Mouse (Mus musculus) lung, embryonic 16.5 days (tissue): Measurements from ENCODE around the gene Gm48551. TPM values are rescaled to one million over a fixed set of nuclear protein-coding genes. Genes with fewer than 3 reads are reported as not detected.
A peak's percentile ranks its signal among the peaks of the same experiment; 100 is the strongest.

Experiments
- ATAC-seq: fragments of 200-750 bp; cut with Nextera tagmentation; 2 replicates; pipeline ENCODE4 v1.8.0; 2017; ENCODE audit warnings: low read depth, mild to moderate bottlenecking, moderate library complexity
- H3K27ac ChIP-seq: fragments of 300-500 bp; sonication (generic); 2 replicates; pipeline ENCODE4 v1.5.1; 2014; ENCODE audit warnings: mild to moderate bottlenecking, control low read depth, low read length
- H3K27me3 ChIP-seq: fragments of 300-500 bp; sonication (generic); 2 replicates; pipeline ENCODE4 v1.6.1; 2014; ENCODE audit warnings: low read depth, low read length, mixed read lengths; ENCODE audit not compliant: control insufficient read depth, insufficient read depth
- H3K36me3 ChIP-seq: fragments of 300-500 bp; sonication (generic); 2 replicates; pipeline ENCODE4 v1.6.1; 2014; ENCODE audit warnings: low read length; ENCODE audit not compliant: control insufficient read depth, insufficient read depth
- H3K4me1 ChIP-seq: fragments of 300-500 bp; sonication (generic); replicated peaks from 2 replicates; pipeline ENCODE4 v1.6.1; 2014; ENCODE audit warnings: low read length, mixed read lengths; ENCODE audit not compliant: control insufficient read depth, insufficient read depth
- H3K4me2 ChIP-seq: fragments of 300-500 bp; sonication (generic); 2 replicates; pipeline ENCODE4 v1.6.1; 2014; ENCODE audit warnings: low read depth, low read length, control low read depth
- H3K4me3 ChIP-seq: fragments of 300-500 bp; sonication (generic); 2 replicates; pipeline ENCODE4 v1.5.1; 2014; ENCODE audit warnings: mild to moderate bottlenecking, low read length, control low read depth
- H3K9ac ChIP-seq: fragments of 300-500 bp; sonication (generic); 2 replicates; pipeline ENCODE4 v1.6.1; 2014; ENCODE audit warnings: low read length, control low read depth
- H3K9me3 ChIP-seq: fragments of 300-500 bp; sonication (generic); 2 replicates; pipeline ENCODE4 v1.6.1; 2016; ENCODE audit warnings: low read length; ENCODE audit not compliant: control insufficient read depth
- WGBS: fragments of 180-500 bp; shearing (Covaris S2); extraction: QIAGEN DNeasy Blood & Tissue Kit; methylation state at CpG from one replicate; pipeline ENCODE4 v1.1.7; 2014; 5-methylcytosine and 5-hydroxymethylcytosine counted together
- microRNA-seq: library from miRNA; unstranded; fragments of <30 nt; microRNA quantifications from one replicate; pipeline ENCODE4, GENCODE M21; 2016
- polyA plus RNA-seq: library from polyadenylated mRNA; unstranded; fragments of >200 nt; fragmentation: Nextera tagmentation; extraction: Ambion mirVana; gene quantifications from 2 replicates; pipeline ENCODE4 v1.2.1, GENCODE M21; 2015

Gm48551 gene
- polyA plus RNA-seq, 1 experiment from 2014 or later = 3.1 TPM

DNA sequence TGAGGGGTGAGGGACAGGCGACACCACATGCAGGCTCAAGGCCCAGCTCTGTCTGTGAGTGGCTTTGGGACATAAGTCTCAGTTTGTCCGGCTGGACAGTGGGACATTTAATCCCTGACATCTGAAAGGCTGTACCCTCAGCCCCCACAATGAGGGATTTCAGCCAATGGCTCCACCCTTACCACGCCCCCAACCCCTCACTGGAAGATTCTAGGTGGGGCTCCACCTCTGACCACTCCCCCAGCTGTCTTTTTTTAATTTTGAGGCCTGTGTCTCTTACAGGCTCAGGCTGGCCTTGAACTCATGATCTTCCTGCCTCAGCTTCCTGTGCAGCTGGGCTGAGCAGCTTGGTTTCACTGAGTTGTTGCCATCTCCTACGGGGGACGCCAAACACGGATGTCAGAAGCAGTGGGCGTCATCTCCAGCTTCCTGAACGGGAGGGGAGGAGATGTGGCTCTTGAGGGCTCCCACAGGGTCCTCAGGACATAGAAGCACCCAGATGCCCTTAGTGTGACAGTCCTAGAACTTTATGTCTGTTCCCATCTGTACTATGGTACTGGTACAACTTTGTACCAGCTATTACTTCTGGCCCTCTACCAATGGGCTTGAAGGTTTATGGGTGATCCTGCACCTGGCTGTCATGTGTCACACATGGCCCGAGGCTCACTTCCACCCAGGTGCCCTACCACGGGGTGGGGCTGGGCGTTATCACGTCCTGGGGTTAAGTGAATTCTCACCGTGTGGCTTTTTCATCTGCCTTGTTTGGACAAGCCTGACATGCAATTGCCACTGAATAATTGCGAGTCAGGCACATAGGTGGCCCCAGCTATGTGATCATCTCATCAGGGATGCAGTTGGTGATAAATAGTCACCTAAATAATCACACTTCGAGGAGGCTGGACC is 50.3 kb downstream of the Gm48551 start:
- peaks cover 30% of the 10 kb centered on the region for H3K4me1 ChIP-seq
- no peak overlapping the region for H3K4me3 ChIP-seq
- no peaks in the 10 kb centered on the region for H3K36me3 ChIP-seq
- H3K27ac ChIP-seq = peak overlapping the region; percentile 48
- H3K4me2 ChIP-seq = no peak overlapping the region
- H3K9ac ChIP-seq = no peak overlapping the region
- no peak for ATAC-seq
- H3K9me3 ChIP-seq = no peaks in the 10 kb centered on the region
- H3K27me3 ChIP-seq = no peaks in the 10 kb centered on the region
- 39% methylated on average over 15 of the region's 15 CpGs for WGBS

GRCm38 (mm10) chr10:81435436-81435835 is 51.2 kb downstream of the Gm48551 start:
- Histone ChIP-seq H3K4me3 (no peak overlapping the region), H3K27me3 (no peaks in the 10 kb centered on the region), H3K4me2 (no peak overlapping the region), H3K9ac (peak overlapping the region; percentile 33; the same call in 1 of the 2 replicates), H3K27ac (peak overlapping the region; percentile 16; the same call in 1 of the 2 replicates), H3K9me3 (no peaks in the 10 kb centered on the region), H3K36me3 (no peaks in the 10 kb centered on the region), H3K4me1 (peaks cover 30% of the 10 kb centered on the region)
- no peak for ATAC-seq
- 54% methylated on average over 3 of the region's 3 CpGs for WGBS

GRCm38 (mm10) chr10:81441019-81441418 is 56.8 kb downstream of the Gm48551 start:
- H3K9me3 ChIP-seq = no peaks in the 10 kb centered on the region
- no peaks in the 10 kb centered on the region for H3K4me1 ChIP-seq
- no peak overlapping the region for H3K4me3 ChIP-seq
- no peak overlapping the region for H3K27ac ChIP-seq
- ATAC-seq = peak; percentile 65; the same call in 1 of the 2 replicates
- H3K36me3 ChIP-seq = no peaks in the 10 kb centered on the region
- H3K27me3 ChIP-seq = no peaks in the 10 kb centered on the region
- no peak overlapping the region for H3K4me2 ChIP-seq
- no peak overlapping the region for H3K9ac ChIP-seq

Small RNA genes lying within 50 kb of the gene (microRNA-seq; reads per million reads assigned to microRNA genes)
- gene Mir1191b = 0.99 reads per million
- not detected for gene Mir6913

Other genes starting within 250 kb of the Gm48551 start
- 31.5 and 31.6 TPM in 2 replicates for gene Zbtb7a, start 249.2 kb upstream of the Gm48551 start, polyA plus RNA-seq
- 35.5 and 41.8 TPM in 2 replicates for gene Pias4, start 216.5 kb upstream of the Gm48551 start, polyA plus RNA-seq
- 589 and 620 TPM in 2 replicates for gene Eef2, start 207.8 kb upstream of the Gm48551 start, polyA plus RNA-seq
- 37.5 and 40.5 TPM in 2 replicates for gene Dapk3, start 201.5 kb upstream of the Gm48551 start, polyA plus RNA-seq
- gene 4930442H23Rik, start 200.6 kb upstream of the Gm48551 start, polyA plus RNA-seq = not detected in 2 replicates
- 0.11 and 0.31 TPM in 2 replicates for gene Nmrk2, start 182.4 kb upstream of the Gm48551 start, polyA plus RNA-seq
- gene Atcay, start 153.6 kb upstream of the Gm48551 start, polyA plus RNA-seq = 0.36 and 0.39 TPM in 2 replicates
- gene Zfr2, start 151.3 kb upstream of the Gm48551 start, polyA plus RNA-seq = 5.0 and 6.0 TPM in 2 replicates
- 2.9 and 3.5 TPM in 2 replicates for gene Matk, start 131.5 kb upstream of the Gm48551 start, polyA plus RNA-seq
- gene Mrpl54, start 117.5 kb upstream of the Gm48551 start, polyA plus RNA-seq = 202 and 210 TPM in 2 replicates
- gene Apba3, start 117.5 kb upstream of the Gm48551 start, polyA plus RNA-seq = 61.2 and 69.2 TPM in 2 replicates
- gene Tjp3, start 92.9 kb upstream of the Gm48551 start, polyA plus RNA-seq = 29.3 and 32.9 TPM in 2 replicates
- 41.0 and 43.1 TPM in 2 replicates for gene Pip5k1c, start 91.5 kb upstream of the Gm48551 start, polyA plus RNA-seq
- gene Cactin, start 63.4 kb upstream of the Gm48551 start, polyA plus RNA-seq = 36.6 and 37.9 TPM in 2 replicates
- gene Tbxa2r, start 55.7 kb upstream of the Gm48551 start, polyA plus RNA-seq = 18.6 and 19.6 TPM in 2 replicates
- gene Gipc3, start 41.2 kb upstream of the Gm48551 start, polyA plus RNA-seq = 0.05 and 0.10 TPM in 2 replicates
- gene Hmg20b, start 34.0 kb upstream of the Gm48551 start, polyA plus RNA-seq = 90.6 and 93.2 TPM in 2 replicates
- 13.7 and 13.9 TPM in 2 replicates for gene Mfsd12, start 27.0 kb upstream of the Gm48551 start, polyA plus RNA-seq
- 2.0 and 2.2 TPM in 2 replicates for gene 4930404N11Rik, start 18.6 kb upstream of the Gm48551 start, polyA plus RNA-seq
- 95.4 and 105 TPM in 2 replicates for gene Fzr1, start 6.0 kb upstream of the Gm48551 start, polyA plus RNA-seq
- gene Dohh, start within 50 bp of the Gm48551 start, polyA plus RNA-seq = 71.4 and 73.1 TPM in 2 replicates
- gene Gm48552, start 4.5 kb downstream of the Gm48551 start, polyA plus RNA-seq = 1.2 and 1.7 TPM in 2 replicates
- gene Smim24, start 8.6 kb downstream of the Gm48551 start, polyA plus RNA-seq = 7.9 and 9.0 TPM in 2 replicates
- gene Nfic, start 71.2 kb downstream of the Gm48551 start, polyA plus RNA-seq = 92.5 and 106 TPM in 2 replicates
- gene Celf5, start 98.2 kb downstream of the Gm48551 start, polyA plus RNA-seq = 0.40 and 0.67 TPM in 2 replicates
- 82.9 and 83.6 TPM in 2 replicates for gene Ncln, start 111.9 kb downstream of the Gm48551 start, polyA plus RNA-seq
- 2.8 and 4.1 TPM in 2 replicates for gene S1pr4, start 115.7 kb downstream of the Gm48551 start, polyA plus RNA-seq
- 1.8 and 2.2 TPM in 2 replicates for gene Gna15, start 139.8 kb downstream of the Gm48551 start, polyA plus RNA-seq
- gene Gna11, start 160.7 kb downstream of the Gm48551 start, polyA plus RNA-seq = 68.7 and 70.9 TPM in 2 replicates
- 377 and 416 TPM in 2 replicates for gene Aes, start 175.0 kb downstream of the Gm48551 start, polyA plus RNA-seq
- 51.2 and 53.3 TPM in 2 replicates for gene Tle2, start 190.1 kb downstream of the Gm48551 start, polyA plus RNA-seq
- 30.1 and 33.8 TPM in 2 replicates for gene Tle6, start 216.6 kb downstream of the Gm48551 start, polyA plus RNA-seq
- gene BC025920, start 221.8 kb downstream of the Gm48551 start, polyA plus RNA-seq = 0.24 and 0.98 TPM in 2 replicates
- gene Sirt6, start 243.3 kb downstream of the Gm48551 start, polyA plus RNA-seq = 38.0 and 40.0 TPM in 2 replicates
- 8.5 and 9.2 TPM in 2 replicates for gene Ankrd24, start 244.1 kb downstream of the Gm48551 start, polyA plus RNA-seq